Mouse (Mus musculus) heart, embryonic 14.5 days (tissue): ENCODE measurements at regions not wholly inside any gene's neighbourhood (a gene's known extent, or its start where the extent isn't known, plus 50 kb on each side); places are given as distances from the start of the nearest gene placed in this dataset.
"Not testable (repeated sequence)": the region's sequence is repeated elsewhere in the genome, so short reads cannot be mapped to it uniquely, and the experiment has no call there.

Experiments used
- ATAC-seq: fragments of 200-750 bp; cut with Nextera tagmentation; 2 replicates; pipeline ENCODE4 v1.8.0; 2017; ENCODE audit warnings: low read depth, moderate TSS enrichment; ENCODE audit not compliant: insufficient number of reproducible peaks, insufficient read depth, low FRiP score
- H3K27ac ChIP-seq, 2 experiments: fragments of 200-500 bp in 1 of 2; fragments of 300-500 bp in 1 of 2; sonication (generic) in 1 of 2; replicated peaks in 1 of 2; 2 replicates each; pipeline ENCODE4 v1.5.1; 2012 to 2014; ENCODE audit warnings: low read depth in 2 of 2, low read length in 2 of 2, control low read depth in 1 of 2, mild to moderate bottlenecking in 1 of 2, mixed read lengths in 1 of 2; ENCODE audit not compliant: control insufficient read depth in 1 of 2, insufficient read depth in 1 of 2
- H3K27me3 ChIP-seq: fragments of 300-500 bp; sonication (generic); 2 replicates; pipeline ENCODE4 v1.6.1; 2014; ENCODE audit warnings: mild to moderate bottlenecking, low read length, control low read depth; ENCODE audit not compliant: control insufficient read depth, insufficient read depth
- H3K36me3 ChIP-seq: fragments of 300-500 bp; sonication (generic); 2 replicates; pipeline ENCODE4 v1.6.1; 2014; ENCODE audit warnings: mild to moderate bottlenecking, control low read depth, low read length, mixed read lengths; ENCODE audit not compliant: control insufficient read depth, insufficient read depth
- H3K4me1 ChIP-seq, 2 experiments: fragments of 200-500 bp in 1 of 2; fragments of 300-500 bp in 1 of 2; sonication (generic) in 1 of 2; 2 replicates each; pipeline ENCODE4 v1.6.1; 2012 to 2014; ENCODE audit warnings: low read length in 2 of 2, control low read depth in 1 of 2, mixed read lengths in 1 of 2; ENCODE audit not compliant: control insufficient read depth in 2 of 2, insufficient read depth in 2 of 2
- H3K4me2 ChIP-seq: fragments of 300-500 bp; sonication (generic); 2 replicates; pipeline ENCODE4 v1.6.1; 2014; ENCODE audit warnings: mild to moderate bottlenecking, low read length
- H3K4me3 ChIP-seq, 2 experiments: fragments of 200-500 bp in 1 of 2; fragments of 300-500 bp in 1 of 2; sonication (generic) in 1 of 2; 2 replicates each; pipeline ENCODE4 v1.5.1; 2012 to 2014; ENCODE audit warnings: low read length in 2 of 2, mild to moderate bottlenecking in 2 of 2, control low read depth in 1 of 2, low read depth in 1 of 2, moderate library complexity in 1 of 2; ENCODE audit not compliant: control insufficient read depth in 1 of 2, insufficient read depth in 1 of 2
- H3K9ac ChIP-seq: fragments of 300-500 bp; sonication (generic); 2 replicates; pipeline ENCODE4 v1.6.1; 2014; ENCODE audit warnings: mild to moderate bottlenecking, low read length
- H3K9me3 ChIP-seq: fragments of 300-500 bp; sonication (generic); 2 replicates; pipeline ENCODE4 v1.6.1; 2016; ENCODE audit warnings: low read length, control low read depth; ENCODE audit not compliant: control insufficient read depth
- WGBS: fragments of 180-500 bp; shearing (Covaris S2); extraction: QIAGEN DNeasy Blood & Tissue Kit; methylation state at CpG from one replicate; pipeline ENCODE4 v1.1.7; 2014; 5-methylcytosine and 5-hydroxymethylcytosine counted together

DNA sequence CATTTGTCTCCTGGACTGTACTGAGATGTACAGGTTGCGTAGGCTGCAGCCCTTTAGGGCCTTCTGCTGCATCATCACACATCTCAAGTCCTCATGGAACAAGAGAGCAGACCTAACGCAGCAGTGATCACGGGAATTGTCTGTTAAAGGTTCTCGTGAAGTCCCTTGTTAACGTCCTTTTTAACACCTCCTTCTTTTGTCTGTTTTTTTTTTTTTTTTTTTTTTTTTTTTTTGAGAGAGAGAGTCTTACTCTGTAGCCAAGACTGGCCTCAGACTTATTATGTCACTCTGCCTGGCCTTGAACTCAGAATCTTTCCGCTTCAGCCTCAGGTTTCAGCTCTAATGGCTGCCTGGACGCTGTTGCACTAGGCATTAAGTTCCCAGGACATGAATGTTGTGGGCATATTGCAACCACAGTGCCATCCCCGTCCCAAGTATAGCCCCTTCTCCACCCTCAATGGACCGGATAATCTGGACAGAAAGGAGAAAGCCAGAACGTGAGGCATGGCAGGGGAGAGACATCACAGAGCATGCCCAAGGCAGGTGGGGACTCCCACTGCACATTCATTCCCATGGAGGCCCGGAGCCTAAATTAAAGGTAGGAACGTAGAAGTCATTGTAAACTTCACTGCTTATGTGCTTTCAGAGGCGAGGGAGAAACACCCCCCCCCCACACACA is 101.3 kb upstream of the Gm9887 start:
- Histone ChIP-seq H3K4me3 (no peak overlapping the region), H3K4me1 (peaks cover 23 to 33% of the 10 kb centered on the region in 2 experiments), H3K27ac (no peak overlapping the region), H3K9me3 (no peaks in the 10 kb centered on the region), H3K4me2 (no peak overlapping the region), H3K36me3 (no peaks in the 10 kb centered on the region), H3K27me3 (no peaks in the 10 kb centered on the region), H3K9ac (no peak overlapping the region)
- ATAC-seq: no peak
- 82% methylated on average over 13 of the region's 13 CpGs for WGBS

DNA sequence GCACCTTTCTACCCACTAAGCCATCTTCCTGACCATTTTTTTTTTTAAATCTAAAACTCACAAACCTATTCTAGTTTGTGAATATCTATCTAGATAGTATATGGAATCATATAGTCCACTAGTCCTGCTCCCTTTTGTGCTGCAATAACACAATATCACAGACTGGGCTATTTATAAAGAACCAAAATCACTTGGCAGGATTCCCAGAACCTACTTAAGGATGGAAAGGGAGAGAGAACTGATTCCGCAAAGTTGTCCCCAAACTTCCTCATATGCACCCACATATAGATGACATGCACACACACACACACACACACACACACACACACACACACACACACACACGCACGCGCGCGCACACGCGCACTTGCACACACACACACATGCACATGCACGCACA is 100.7 kb upstream of the Gm9887 start:
- Histone ChIP-seq H3K9me3 (no peaks in the 10 kb centered on the region), H3K9ac (no peak overlapping the region), H3K36me3 (no peaks in the 10 kb centered on the region), H3K27me3 (no peaks in the 10 kb centered on the region), H3K4me3 (no peak overlapping the region), H3K4me1 (peaks cover 23 to 33% of the 10 kb centered on the region in 2 experiments), H3K4me2 (no peak overlapping the region), H3K27ac (no peak overlapping the region)
- WGBS: 63% methylated on average over 9 of the region's 9 CpGs
- no peak for ATAC-seq

DNA sequence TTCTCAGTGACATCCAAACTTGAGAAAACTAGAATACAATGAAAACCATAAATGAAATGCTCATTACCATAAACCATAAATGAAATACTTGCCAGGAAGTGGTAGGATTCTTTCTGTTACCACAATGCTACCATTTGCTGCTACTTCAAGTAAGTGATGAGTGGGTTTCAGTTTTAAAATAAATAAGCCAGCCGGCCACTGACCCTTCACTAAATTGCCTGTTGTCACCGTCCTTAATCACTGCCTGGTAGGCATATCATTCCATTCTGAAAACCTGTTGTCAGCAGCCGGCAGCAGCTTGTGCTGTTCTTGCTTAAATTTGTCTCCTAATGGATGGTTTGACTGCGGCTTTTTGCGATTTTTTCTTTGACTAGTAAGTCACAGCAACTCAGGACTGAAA is 99.6 kb upstream of the Gm9887 start:
- Histone ChIP-seq H3K4me3 (no peak overlapping the region), H3K4me1 (peaks cover 24 to 33% of the 10 kb centered on the region in 2 experiments), H3K4me2 (no peak overlapping the region), H3K27me3 (no peaks in the 10 kb centered on the region), H3K36me3 (no peaks in the 10 kb centered on the region), H3K9me3 (no peaks in the 10 kb centered on the region), H3K9ac (no peak overlapping the region), H3K27ac (no peak overlapping the region)
- no peak for ATAC-seq
- 37% methylated on average over 5 of the region's 5 CpGs for WGBS

DNA sequence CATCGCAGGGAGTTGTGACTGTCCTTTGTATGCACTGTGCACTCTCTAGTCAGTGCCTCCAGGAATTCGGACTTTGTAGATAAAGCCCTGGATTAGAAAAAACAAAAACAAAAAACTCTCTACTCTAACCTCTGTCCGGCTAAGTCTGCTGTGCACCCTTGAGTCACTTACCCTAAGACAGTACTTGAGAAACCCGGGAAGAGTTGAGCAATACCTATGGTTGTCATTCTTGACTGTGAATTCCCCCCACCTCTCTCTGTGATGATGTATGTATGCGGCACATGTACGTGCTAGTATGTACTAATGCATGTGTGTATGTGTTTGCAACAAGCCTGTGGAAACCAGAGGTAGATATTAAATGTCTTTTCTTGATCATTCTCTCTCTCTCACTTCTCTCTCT is 96.7 kb upstream of the Gm9887 start:
- no peak for ATAC-seq
- H3K9me3 ChIP-seq: no peaks in the 10 kb centered on the region
- 63% methylated on average over 6 of the region's 6 CpGs for WGBS

DNA sequence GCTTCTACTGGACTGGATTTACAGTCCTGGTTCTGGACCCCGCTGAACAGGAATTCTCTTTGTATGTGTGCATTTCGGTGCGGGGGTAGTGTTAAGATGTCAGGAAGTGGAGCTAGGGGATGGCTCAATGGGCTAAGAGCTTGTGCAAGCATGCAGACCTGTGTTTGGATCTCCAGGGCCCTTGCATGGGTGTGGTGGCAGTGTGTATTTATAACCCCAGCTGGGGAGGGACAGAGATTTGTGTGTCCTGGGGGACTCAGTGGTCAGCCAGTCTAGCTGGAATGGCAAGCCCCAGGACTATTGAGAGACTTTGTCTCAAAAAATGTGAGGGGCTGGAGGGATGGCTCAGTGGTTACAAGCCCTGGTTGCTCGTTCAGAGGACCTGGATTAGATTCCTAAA is 95.1 kb upstream of the Gm9887 start:
- ATAC-seq: no peak
- Histone ChIP-seq H3K36me3 (no peaks in the 10 kb centered on the region), H3K27me3 (no peaks in the 10 kb centered on the region), H3K9ac (no peak overlapping the region), H3K4me1 (peaks cover 3 to 13% of the 10 kb centered on the region in 2 experiments), H3K4me3 (no peak overlapping the region), H3K9me3 (no peaks in the 10 kb centered on the region), H3K4me2 (no peak overlapping the region), H3K27ac (no peak overlapping the region)
- 75% methylated on average over 4 of the region's 4 CpGs for WGBS

More for the DNA sequence above, 96.7 kb upstream of the Gm9887 start:
- no peaks in the 10 kb centered on the region for H3K27me3 ChIP-seq
- no peak overlapping the region for H3K9ac ChIP-seq
- H3K4me3 ChIP-seq: no peak overlapping the region
- peaks cover 13 to 20% of the 10 kb centered on the region in 2 experiments for H3K4me1 ChIP-seq
- H3K27ac ChIP-seq: no peak overlapping the region
- no peaks in the 10 kb centered on the region for H3K36me3 ChIP-seq
- H3K4me2 ChIP-seq: no peak overlapping the region

DNA sequence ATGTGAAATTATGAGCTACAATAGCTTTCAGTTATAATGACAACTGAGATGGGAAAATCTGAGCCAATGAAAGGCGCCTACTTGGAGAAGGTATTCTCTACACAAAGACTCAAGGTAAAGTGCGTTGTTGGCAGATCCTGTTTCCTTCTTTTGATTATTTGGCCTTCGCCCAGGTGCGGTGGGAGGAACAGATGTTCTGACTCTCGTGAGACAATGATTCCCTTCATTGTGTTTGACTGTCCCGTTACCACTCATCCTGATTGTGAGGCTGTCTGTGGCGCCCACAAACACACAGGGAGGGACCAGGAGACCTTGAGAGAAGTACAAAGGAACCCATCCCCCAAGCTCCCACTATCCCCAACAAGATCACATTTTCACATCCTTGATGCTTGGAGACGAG is 92.6 kb upstream of the Gm9887 start:
- WGBS: 86% methylated on average over 8 of the region's 8 CpGs
- H3K4me2 ChIP-seq: no peak overlapping the region
- peaks cover 7 to 11% of the 10 kb centered on the region in 2 experiments; a peak in 2 of 4 replicates for H3K4me1 ChIP-seq
- ATAC-seq: no peak
- H3K27ac ChIP-seq: no peak overlapping the region
- H3K9ac ChIP-seq: no peak overlapping the region
- H3K36me3 ChIP-seq: no peaks in the 10 kb centered on the region
- H3K27me3 ChIP-seq: no peaks in the 10 kb centered on the region
- no peaks in the 10 kb centered on the region for H3K9me3 ChIP-seq
- H3K4me3 ChIP-seq: no peak overlapping the region

DNA sequence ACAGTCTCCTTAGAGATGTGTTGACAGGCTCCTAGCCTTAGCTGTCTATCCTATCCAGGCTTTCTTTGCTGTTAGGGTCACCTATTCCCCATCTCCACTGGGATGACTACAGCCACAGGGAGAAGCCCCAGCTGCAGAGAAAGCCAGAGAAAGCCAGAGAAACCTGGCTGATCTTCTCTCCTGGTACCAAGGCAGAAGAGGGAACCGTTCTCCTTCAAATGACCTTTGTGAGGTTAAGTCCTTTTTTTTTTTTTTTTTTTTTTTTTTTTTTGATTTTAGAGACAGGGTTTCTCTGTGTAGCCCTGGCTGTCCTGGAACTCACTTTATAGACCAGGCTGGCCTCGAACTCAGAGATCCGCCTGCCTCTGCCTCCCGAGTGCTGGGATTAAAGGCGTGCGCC is 91.1 kb upstream of the Gm9887 start:
- H3K36me3 ChIP-seq, H3K9me3 ChIP-seq, H3K4me2 ChIP-seq, H3K27me3 ChIP-seq, H3K4me3 ChIP-seq, ATAC-seq, H3K27ac ChIP-seq, H3K9ac ChIP-seq: not testable (repeated sequence)
- peaks cover 7 to 11% of the 10 kb centered on the region in 2 experiments; a peak in 2 of 4 replicates for H3K4me1 ChIP-seq
- WGBS: 93% methylated on average over 6 of the region's 6 CpGs
